Mouse (Mus musculus): ENCODE results near the gene Gm4981.

DNA sequence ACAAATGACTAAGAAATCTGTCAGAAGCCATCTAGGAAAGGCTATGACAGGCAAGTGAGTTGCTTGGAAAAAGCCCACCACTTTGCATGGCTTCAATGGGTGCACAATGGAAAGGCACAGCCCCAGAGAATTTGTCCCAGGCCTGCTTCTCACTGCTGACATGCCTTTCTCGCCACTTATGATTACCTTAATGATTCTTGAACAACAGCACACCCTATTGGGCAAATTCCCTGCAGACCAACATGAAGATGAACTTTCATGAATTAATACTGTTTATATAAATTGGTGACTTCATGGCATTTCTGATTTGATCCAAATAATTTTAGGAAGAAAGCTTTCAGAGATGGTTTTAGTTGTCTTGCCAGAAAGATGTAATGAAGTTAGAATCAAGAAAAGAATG is 13.0 kb upstream of the Gm4981 start:
- TF ChIP-seq CTCF (IDR thresholded peaks at IDR 0.05; ENCODE audit: low read depth) = no peak
- TF ChIP-seq EP300 (IDR thresholded peaks at IDR 0.05; ENCODE audit: low read depth) = no peak
